Mouse (Mus musculus) olfactory bulb, adult 2 months (tissue): ENCODE results near the gene Grin3b.

Experiments
- CTCF ChIP-seq: fragments of 200-500 bp; IDR thresholded peaks from 2 replicates; pipeline ENCODE4 v1.5.1; 2012; ENCODE audit warnings: low read depth, mild to moderate bottlenecking, low read length, moderate library complexity; ENCODE audit not compliant: insufficient read depth
- POLR2A ChIP-seq: fragments of 200-500 bp; IDR thresholded peaks from 2 replicates; pipeline ENCODE4 v1.6.1; 2012; ENCODE audit warnings: mild to moderate bottlenecking, low read depth, low read length, moderate library complexity; ENCODE audit not compliant: insufficient read depth

GRCm38 (mm10) chr10:79970415-79971182, at the start of gene Grin3b:
- no peak for TF ChIP-seq POLR2A
- TF ChIP-seq CTCF: no peak
